Mouse (Mus musculus) layer of hippocampus, adult 9-10 months (tissue): ENCODE results near the gene Elmsan1.

Experiments
- DNase-seq: peaks from one replicate; pipeline ENCODE4 v3.0.0; 2022; ENCODE audit warnings: low spot score

Elmsan1 gene

GRCm38 (mm10) chr12:84174871-84175270 is 43.8 kb downstream of the Elmsan1 start:
- DNase-seq, result no peak

- no peak for DNase-seq
Observed at GRCm38 (mm10) chr12:84174190-84174811, 44.4 kb downstream of the Elmsan1 start.

- no peak for DNase-seq
Observed at GRCm38 (mm10) chr12:84173309-84173915, 45.3 kb downstream of the Elmsan1 start.

- no peak for DNase-seq
Observed at GRCm38 (mm10) chr12:84172862-84173261, 45.8 kb downstream of the Elmsan1 start.

GRCm38 (mm10) chr12:84172216-84172615 is 46.5 kb downstream of the Elmsan1 start:
- DNase-seq, result no peak

- DNase-seq, result no peak
Observed at GRCm38 (mm10) chr12:84170610-84171009, 48.1 kb downstream of the Elmsan1 start.

GRCm38 (mm10) chr12:84165631-84166373 is 52.9 kb downstream of the Elmsan1 start:
- DNase-seq, result no peak

GRCm38 (mm10) chr12:84163586-84164110 is 55.0 kb downstream of the Elmsan1 start:
- no peak for DNase-seq

- DNase-seq, result no peak
Observed at GRCm38 (mm10) chr12:84163133-84163532, 55.5 kb downstream of the Elmsan1 start.

GRCm38 (mm10) chr12:84161616-84162433 is 56.9 kb downstream of the Elmsan1 start:
- DNase-seq, result no peak

- no peak for DNase-seq
Observed at GRCm38 (mm10) chr12:84161116-84161515, 57.6 kb downstream of the Elmsan1 start.

GRCm38 (mm10) chr12:84160491-84160890 is 58.2 kb downstream of the Elmsan1 start:
- DNase-seq, result no peak

GRCm38 (mm10) chr12:84158156-84158555 is 60.5 kb downstream of the Elmsan1 start:
- DNase-seq, result no peak

- DNase-seq, result no peak
Observed at GRCm38 (mm10) chr12:84156210-84156609, 62.5 kb downstream of the Elmsan1 start.

GRCm38 (mm10) chr12:84155523-84155871 is 63.2 kb downstream of the Elmsan1 start:
- DNase-seq, result no peak

GRCm38 (mm10) chr12:84154786-84155522 is 63.7 kb downstream of the Elmsan1 start:
- DNase-seq, result no peak

GRCm38 (mm10) chr12:84153414-84153813 is 65.3 kb downstream of the Elmsan1 start:
- DNase-seq, result no peak

GRCm38 (mm10) chr12:84152352-84153190 is 66.1 kb downstream of the Elmsan1 start:
- no peak for DNase-seq

- no peak for DNase-seq
Observed at GRCm38 (mm10) chr12:84151911-84152310, 66.8 kb downstream of the Elmsan1 start.

- no peak for DNase-seq
Observed at GRCm38 (mm10) chr12:84150976-84151375, 67.7 kb downstream of the Elmsan1 start.

- no peak for DNase-seq
Observed at GRCm38 (mm10) chr12:84149971-84150370, 68.7 kb downstream of the Elmsan1 start.
